Mouse (Mus musculus) brain, adult 2 months (tissue): ENCODE results near the gene Trim28.

Experiments
- DNase-seq: peaks from one replicate; pipeline ENCODE4 v3.0.0; 2011; ENCODE audit warnings: low read depth, low spot score

Trim28 gene

DNA sequence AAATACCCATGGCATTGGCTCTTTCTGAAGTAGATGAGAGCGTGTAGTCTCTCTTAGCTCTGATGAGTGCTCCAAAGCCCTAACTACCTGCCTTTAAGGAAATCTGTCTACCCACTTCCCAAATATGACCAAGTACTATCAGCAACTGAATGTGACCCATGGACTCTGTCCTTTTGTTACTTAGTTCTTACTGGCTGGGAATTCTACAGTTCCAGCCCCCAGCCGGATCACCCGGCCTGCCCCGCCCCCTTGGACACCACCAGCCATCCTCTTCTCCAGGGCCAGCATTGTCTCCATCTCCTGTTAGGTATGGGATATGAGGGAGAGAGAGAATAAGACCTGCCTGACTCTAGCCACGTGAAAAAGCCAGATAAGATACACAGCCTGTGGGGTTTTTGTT is 861 bp upstream of the Trim28 start, which contains the start of gene Slc27a5:
Slc27a5 (minus strand) TSS at position 140 of the 400 bp plus-strand sequence.
- DNase-seq, result no peak

DNA sequence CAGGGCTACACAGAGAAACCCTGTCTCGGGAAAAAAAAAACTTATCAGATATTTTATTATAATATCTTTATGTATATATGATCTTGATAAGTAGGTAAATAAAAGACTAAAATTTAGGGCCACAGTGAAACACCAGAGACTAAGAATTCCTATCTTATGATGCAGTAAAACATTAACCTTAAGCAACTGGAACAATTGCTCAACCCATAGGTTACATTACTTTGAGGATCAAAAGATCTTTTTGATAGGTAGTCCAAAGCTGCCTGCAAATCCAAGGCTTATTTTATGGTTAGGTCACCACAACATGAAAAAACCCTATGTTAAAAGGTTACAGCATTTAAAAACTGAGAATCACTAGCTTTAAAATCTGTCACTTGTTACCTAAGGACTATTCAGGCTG is 2.7 kb downstream of the Trim28 start:
- no peak for DNase-seq

- no peak for DNase-seq
Measured at GRCm38 (mm10) chr7:13003380-13003779, 4.5 kb downstream of the Trim28 start.

- peak; percentile 68 for DNase-seq
Measured at GRCm38 (mm10) chr7:13006011-13006410, 7.1 kb downstream of the Trim28 start.

DNA sequence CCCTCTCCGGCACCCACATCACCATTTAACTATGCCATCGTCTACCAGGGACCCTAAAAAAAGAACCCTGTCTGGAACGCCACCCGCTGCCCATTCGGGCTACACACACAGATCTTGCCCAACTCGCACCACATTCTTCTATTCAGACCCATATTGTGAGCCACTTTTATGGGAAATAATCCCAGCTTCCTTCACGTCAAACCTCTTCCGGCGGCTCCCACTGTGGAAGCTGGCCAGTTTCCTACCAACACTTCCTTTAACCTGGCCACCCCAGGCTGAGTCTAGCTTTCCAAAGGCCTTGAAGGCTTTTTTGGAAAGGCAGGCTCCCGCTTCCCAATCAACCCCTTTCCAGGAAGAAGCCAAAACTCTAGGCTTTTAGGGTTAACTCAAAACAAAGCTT is 7.6 kb downstream of the Trim28 start:
- DNase-seq, result no peak

DNA sequence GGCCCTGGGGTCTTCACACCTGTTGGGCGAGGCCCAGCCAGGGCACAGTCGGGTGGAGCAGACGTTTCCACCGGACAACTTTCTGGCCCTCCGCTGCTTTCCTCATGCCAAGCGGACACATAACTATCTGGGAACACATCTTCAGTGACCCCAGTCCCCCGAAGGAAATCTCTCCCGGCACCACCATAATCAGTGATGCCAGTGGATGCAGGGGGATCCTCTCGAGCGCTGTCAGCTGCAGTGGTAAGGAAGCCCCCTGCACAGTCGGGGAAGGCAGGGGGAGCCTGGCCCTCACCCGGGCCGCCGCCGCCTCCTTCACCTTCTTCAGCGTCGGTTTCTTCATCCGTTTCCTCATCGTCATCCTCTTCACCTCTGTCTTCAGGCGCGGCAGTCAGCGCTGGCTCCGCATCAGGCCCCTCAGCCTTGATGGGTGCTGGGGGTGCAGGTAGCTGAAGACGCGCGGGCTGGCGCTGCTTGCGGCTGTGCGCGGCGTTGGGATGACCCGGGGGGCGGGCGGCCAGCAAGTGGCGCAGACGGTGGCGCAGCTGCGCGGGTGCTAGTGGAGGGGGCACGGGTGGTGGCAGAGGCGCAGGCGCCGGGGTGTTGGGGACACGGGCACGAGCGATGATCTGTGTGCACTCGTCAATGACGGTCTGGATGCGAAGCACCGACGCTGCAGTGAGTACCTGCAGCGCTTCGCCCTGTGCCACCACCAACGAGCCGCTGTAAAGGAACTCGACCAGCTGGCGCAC is 8.6 kb downstream of the Trim28 start:
- DNase-seq, result no peak

- peak; percentile 99 for DNase-seq
Measured at GRCm38 (mm10) chr7:13009143-13010004, 10.5 kb downstream of the Trim28 start.

GRCm38 (mm10) chr7:13010005-13010908 is 11.3 kb downstream of the Trim28 start, which contains the start of gene Zbtb45:
Zbtb45 (minus strand) TSS chr7:13010034.
- DNase-seq, result no peak

GRCm38 (mm10) chr7:13013671-13014070 is 14.8 kb downstream of the Trim28 start:
- DNase-seq, result no peak

DNA sequence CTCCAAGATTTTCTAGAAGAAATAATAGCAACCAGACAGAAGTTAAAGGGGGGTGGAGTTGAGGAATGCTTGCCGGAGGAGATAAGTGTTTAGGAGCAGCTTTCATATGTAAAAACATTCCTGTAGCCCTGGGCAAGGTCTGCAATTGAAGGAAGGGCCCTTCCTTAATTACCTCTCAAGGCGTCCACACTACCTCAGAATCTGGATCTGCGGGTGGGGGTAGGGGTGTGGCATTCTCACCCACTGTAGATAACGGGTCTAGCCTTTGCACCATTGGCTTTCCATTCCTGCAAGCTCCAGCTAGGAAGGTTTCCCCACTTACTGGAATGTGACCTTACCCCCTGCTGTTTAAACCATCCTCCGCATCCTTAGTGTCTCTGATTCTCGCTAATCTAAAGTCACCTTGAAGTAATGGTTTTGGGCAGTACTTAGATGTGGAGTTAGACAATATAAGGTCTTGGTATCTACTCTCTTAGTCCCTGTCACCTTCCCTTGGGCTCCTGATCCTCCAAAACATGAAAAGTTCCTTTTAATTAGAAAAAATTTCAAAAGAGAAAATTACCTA is 15.4 kb downstream of the Trim28 start:
- no peak for DNase-seq

DNA sequence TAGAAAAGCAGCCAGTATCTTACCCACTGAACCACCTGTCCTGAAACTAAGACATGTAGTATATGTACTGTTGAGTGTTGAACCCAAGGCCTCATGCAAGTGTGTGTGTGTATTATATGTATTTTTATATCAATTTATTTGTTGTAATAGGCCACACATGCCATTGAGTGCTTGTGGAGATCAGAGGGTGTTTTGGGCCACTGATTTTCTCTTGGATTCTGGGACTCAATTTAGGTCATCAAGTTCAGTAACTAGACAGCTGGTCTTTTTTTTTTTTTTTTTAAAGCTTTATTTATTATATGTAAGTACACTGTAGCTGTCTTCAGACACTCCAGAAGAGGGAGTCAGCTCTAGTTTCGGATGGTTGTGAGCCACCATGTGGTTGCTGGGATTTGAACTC is 16.3 kb downstream of the Trim28 start:
- DNase-seq, result no peak

GRCm38 (mm10) chr7:13022773-13023535 is 24.0 kb downstream of the Trim28 start:
- DNase-seq, result peak; percentile 47

DNA sequence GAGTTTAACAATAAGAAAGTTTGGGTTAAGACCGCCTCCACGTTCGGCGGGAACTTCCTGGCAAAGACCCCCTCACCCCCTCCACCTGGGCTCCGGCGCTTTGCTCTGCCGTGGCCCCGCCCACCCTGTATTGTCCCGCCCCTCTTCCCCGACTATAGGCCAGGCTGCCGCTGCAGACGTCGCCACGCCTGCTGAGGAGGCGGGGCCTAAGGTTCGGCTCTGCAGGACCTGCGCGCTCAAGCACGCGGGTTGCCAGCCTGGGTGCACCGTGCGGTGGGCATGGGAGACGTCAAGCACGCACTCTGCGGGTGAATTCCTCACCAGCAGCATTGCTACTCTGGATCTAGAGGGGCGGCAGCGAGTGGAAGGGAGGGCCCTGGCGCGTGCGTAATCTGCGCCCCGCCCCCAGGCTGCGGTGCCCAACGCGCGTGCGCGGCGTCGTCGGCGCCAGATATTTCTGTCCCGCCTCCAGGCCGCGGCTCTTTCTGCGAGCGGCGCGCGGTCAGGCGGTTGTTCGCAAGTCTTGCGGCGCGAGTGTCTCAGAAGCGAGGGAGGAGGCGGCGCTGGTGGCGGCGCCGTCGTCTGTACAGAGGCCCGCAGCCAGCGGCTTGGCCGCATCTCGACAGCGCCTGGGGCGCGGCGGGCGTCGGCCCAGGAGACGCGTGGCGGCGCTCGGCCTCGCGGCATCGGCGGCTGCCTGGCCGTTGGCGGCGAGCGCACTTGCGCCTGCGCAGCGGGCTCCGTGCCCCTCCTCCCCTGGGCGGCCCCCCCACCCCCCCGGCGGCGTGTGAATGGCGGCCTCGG is 25.2 kb downstream of the Trim28 start:
- peak; percentile 97 for DNase-seq

- peak; percentile 79 for DNase-seq
Measured at GRCm38 (mm10) chr7:13024805-13025204, 25.9 kb downstream of the Trim28 start.

GRCm38 (mm10) chr7:13025511-13026112 is 26.7 kb downstream of the Trim28 start:
- no peak for DNase-seq

DNA sequence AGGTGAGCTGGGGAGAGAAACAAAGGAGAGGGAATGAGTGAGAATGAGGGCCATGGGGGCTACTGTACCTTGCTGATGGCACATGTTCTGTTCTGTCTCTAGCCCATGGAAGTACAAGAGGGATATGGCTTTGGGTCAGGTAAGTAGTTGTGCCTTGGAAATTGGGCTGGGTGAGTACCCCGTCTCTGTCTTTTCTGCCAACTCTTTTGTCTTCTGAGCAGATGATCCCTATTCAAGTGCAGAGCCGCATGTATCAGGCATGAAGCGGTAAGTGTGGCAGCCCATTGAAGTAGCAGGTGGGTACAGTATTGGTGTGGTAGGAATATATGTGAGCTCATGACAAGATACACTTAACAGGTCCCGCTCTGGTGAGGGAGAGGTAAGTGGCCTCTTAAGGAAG is 30.1 kb downstream of the Trim28 start:
- no peak for DNase-seq

DNA sequence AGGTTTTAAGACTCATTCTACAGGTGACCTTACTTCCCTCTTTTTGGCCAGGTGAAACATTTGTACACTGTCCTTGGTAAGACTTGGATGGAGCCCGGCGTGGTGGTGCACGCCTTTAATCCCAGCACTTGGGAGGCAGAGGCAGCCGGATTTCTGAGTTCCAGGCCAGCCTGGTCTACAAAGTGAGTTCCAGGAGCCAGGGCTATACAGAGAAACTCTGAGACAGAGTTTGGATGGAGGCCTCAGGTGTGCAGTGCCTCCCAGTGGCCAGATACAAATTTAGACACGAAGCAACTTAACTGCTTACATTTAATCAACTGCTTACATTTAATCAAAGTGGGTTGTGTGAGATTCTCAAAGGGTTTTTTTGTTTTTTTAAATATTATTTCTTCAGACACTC is 32.2 kb downstream of the Trim28 start:
- peak; percentile 56 for DNase-seq

DNA sequence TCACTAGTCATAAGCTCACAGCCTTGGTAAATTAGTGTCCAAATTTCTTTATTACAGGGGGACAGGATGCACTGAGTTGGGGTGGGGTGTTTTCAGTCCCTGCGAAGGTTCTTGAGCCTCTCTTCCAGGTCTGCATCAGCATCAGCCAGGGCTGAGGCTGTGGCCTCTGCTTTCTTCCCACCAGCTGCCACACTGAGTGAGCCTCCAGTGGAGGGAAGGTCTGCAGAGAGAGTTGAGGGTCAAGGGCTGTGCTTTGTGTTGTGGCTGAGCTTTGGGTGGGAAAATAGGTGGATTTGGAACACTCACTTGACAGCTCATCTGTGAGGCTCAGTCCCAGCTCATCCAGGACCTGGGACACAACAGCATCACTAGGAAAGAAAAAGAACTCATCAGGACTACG is 33.1 kb downstream of the Trim28 start:
- no peak for DNase-seq

DNA sequence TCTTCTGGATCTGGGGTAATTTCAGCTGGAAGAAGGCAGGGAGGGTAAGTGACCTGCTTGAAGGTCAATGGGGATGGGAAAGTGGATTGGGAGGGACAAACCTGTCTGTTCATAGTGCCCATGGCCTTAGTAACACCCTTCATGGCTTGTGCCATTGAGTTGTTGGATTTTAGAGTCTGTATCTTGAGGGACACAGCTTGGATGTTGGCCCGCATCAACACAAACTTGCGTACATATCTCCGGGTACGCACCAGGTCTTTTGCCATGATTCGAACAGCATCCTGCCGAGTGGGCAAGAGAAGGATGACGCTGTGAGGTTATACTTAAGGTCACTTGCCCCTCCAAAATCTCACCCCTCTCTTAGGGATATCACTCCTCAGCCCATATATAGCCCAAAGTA is 33.6 kb downstream of the Trim28 start:
- DNase-seq, result no peak
